Mouse (Mus musculus) neural tube, embryonic 13.5 days (tissue): ENCODE results near the gene 4930544D05Rik. TPM values are rescaled to one million over a fixed set of nuclear protein-coding genes. Genes with fewer than 3 reads are reported as not detected.

ENCODE experiments used
- ATAC-seq: fragments of 200-750 bp; cut with Nextera tagmentation; 2 replicates; pipeline ENCODE4 v1.8.0; 2017; ENCODE audit warnings: low read depth, mild to moderate bottlenecking, moderate TSS enrichment, moderate library complexity
- H3K27ac ChIP-seq: fragments of 300-500 bp; sonication (generic); replicated peaks from 2 replicates; pipeline ENCODE4 v1.5.1; 2015; ENCODE audit warnings: moderate library complexity, mild to moderate bottlenecking, inconsistent platforms
- H3K27me3 ChIP-seq: fragments of 300-500 bp; sonication (generic); 2 replicates; pipeline ENCODE4 v1.6.1; 2015; ENCODE audit warnings: mild to moderate bottlenecking, inconsistent platforms
- H3K36me3 ChIP-seq: fragments of 300-500 bp; sonication (generic); 2 replicates; pipeline ENCODE4 v1.6.1; 2015; ENCODE audit warnings: mild to moderate bottlenecking, inconsistent platforms
- H3K4me1 ChIP-seq: fragments of 300-500 bp; sonication (generic); replicated peaks from 2 replicates; pipeline ENCODE4 v1.6.1; 2015; ENCODE audit warnings: inconsistent platforms
- H3K4me2 ChIP-seq: fragments of 300-500 bp; sonication (generic); 2 replicates; pipeline ENCODE4 v1.6.1; 2015; ENCODE audit warnings: inconsistent platforms, mild to moderate bottlenecking, moderate library complexity
- H3K4me3 ChIP-seq: fragments of 300-500 bp; sonication (generic); 2 replicates; pipeline ENCODE4 v1.5.1; 2015; ENCODE audit warnings: mild to moderate bottlenecking, inconsistent platforms
- H3K9ac ChIP-seq: fragments of 300-500 bp; sonication (generic); 2 replicates; pipeline ENCODE4 v1.6.1; 2015; ENCODE audit warnings: moderate library complexity, mild to moderate bottlenecking, inconsistent platforms
- H3K9me3 ChIP-seq: fragments of 300-500 bp; sonication (generic); 2 replicates; pipeline ENCODE4 v1.6.1; 2016; ENCODE audit warnings: inconsistent platforms
- WGBS: fragments of 180-500 bp; shearing (Covaris S2); methylation state at CpG from one replicate; pipeline ENCODE4 v1.1.7; 2015; 5-methylcytosine and 5-hydroxymethylcytosine counted together
- polyA plus RNA-seq: library from polyadenylated mRNA; unstranded; fragments of >200 nt; fragmentation: Nextera tagmentation; extraction: Ambion mirVana; gene quantifications from 2 replicates; pipeline ENCODE4 v1.2.1, GENCODE M21; 2015

The 4930544D05Rik gene
- polyA plus RNA-seq, 1 experiment from 2014 or later, result not detected

- H3K36me3 ChIP-seq, result no peaks in the 10 kb centered on the region
- 59% methylated on average over 5 of the region's 5 CpGs for WGBS
- no peak overlapping the region for H3K4me2 ChIP-seq
- no peaks in the 10 kb centered on the region for H3K27me3 ChIP-seq
- no peaks in the 10 kb centered on the region for H3K4me1 ChIP-seq
- H3K9me3 ChIP-seq, result no peaks in the 10 kb centered on the region
- ATAC-seq, result no peak
- H3K4me3 ChIP-seq, result no peak overlapping the region
- no peak overlapping the region for H3K27ac ChIP-seq
- no peak overlapping the region for H3K9ac ChIP-seq
Observed at GRCm38 (mm10) chr11:70629557-70629956, 13.9 kb downstream of the 4930544D05Rik start.

- H3K9me3 ChIP-seq, result no peaks in the 10 kb centered on the region
- no peak overlapping the region for H3K27ac ChIP-seq
- H3K4me2 ChIP-seq, result no peak overlapping the region
- no peaks in the 10 kb centered on the region for H3K36me3 ChIP-seq
- no peaks in the 10 kb centered on the region for H3K4me1 ChIP-seq
- no peak for ATAC-seq
- no peaks in the 10 kb centered on the region for H3K27me3 ChIP-seq
- 71% methylated on average over 7 of the region's 7 CpGs for WGBS
- H3K9ac ChIP-seq, result no peak overlapping the region
- H3K4me3 ChIP-seq, result no peak overlapping the region
Observed at GRCm38 (mm10) chr11:70630129-70630528, 14.5 kb downstream of the 4930544D05Rik start.

DNA sequence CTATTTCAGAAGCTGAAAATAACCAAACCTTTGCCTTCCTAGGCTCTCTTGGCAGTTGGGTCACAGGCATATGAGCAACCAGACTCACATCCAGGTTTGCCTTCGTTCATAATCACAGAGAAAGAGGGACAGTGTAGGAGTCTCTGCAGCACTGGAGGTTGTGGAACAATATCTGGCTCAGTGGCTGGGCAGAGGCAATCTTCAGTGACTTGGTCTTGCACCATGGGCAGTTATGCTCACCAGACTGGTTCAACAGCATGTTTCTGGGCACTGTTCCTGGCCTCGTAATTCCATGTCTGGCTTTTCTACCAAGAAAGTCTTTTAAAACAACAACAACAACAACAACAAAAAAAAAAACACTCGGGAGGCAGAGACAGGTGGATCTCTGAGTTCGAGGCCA lies 20.0 kb downstream of the 4930544D05Rik start:
- Histone ChIP-seq H3K9me3 (no peaks in the 10 kb centered on the region), H3K4me1 (no peaks in the 10 kb centered on the region), H3K27ac (no peak overlapping the region), H3K9ac (no peak overlapping the region), H3K4me3 (no peak overlapping the region), H3K36me3 (no peaks in the 10 kb centered on the region), H3K27me3 (no peaks in the 10 kb centered on the region), H3K4me2 (no peak overlapping the region)
- ATAC-seq, result no peak
- 81% methylated on average over 4 of the region's 4 CpGs for WGBS

GRCm38 (mm10) chr11:70637764-70638163 lies 22.1 kb downstream of the 4930544D05Rik start:
- H3K27me3 ChIP-seq, result no peaks in the 10 kb centered on the region
- peaks cover 4% of the 10 kb centered on the region; the same call in 1 of the 2 replicates for H3K36me3 ChIP-seq
- no peaks in the 10 kb centered on the region for H3K9me3 ChIP-seq
- no peak overlapping the region for H3K9ac ChIP-seq
- no peak overlapping the region for H3K4me2 ChIP-seq
- ATAC-seq, result no peak
- 95% methylated on average over 1 of the region's 1 CpGs for WGBS
- H3K4me1 ChIP-seq, result no peaks in the 10 kb centered on the region
- no peak overlapping the region for H3K4me3 ChIP-seq
- no peak overlapping the region for H3K27ac ChIP-seq

DNA sequence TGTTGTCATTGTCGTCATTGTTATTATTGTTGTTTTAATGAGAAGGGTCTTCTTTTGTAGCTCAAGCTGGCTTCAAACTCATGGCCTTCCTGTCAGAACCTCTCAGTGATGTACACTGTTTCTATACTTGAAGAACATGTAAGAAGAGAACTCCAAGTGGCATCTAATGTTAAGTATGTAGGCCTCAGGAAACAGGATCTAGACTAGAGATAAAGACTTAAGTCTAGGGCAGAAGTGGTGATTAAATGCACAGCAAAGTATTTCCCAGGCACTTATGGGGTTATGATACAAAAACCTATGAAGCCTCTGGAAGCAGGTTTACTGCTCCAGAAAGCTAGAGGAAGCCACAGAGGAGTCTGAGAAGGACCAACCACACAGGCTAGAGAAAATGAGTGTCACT lies 22.6 kb downstream of the 4930544D05Rik start:
- H3K9ac ChIP-seq, result no peak overlapping the region
- peaks cover 9% of the 10 kb centered on the region; the same call in 1 of the 2 replicates for H3K36me3 ChIP-seq
- H3K27ac ChIP-seq, result no peak overlapping the region
- ATAC-seq, result no peak
- H3K4me1 ChIP-seq, result no peaks in the 10 kb centered on the region
- H3K4me3 ChIP-seq, result no peak overlapping the region
- no peaks in the 10 kb centered on the region for H3K27me3 ChIP-seq
- WGBS, result 91% methylated on average over 1 of the region's 1 CpGs
- H3K4me2 ChIP-seq, result no peak overlapping the region
- no peaks in the 10 kb centered on the region for H3K9me3 ChIP-seq

GRCm38 (mm10) chr11:70638714-70639278 lies 23.1 kb downstream of the 4930544D05Rik start, which contains the start of gene Gp1ba:
Gene Gp1ba, plus strand, starts transcription at chr11:70639122.
- H3K36me3 ChIP-seq, result peaks cover 14% of the 10 kb centered on the region
- H3K4me2 ChIP-seq, result no peak within 1 kb of the TSS
- H3K4me1 ChIP-seq, result no peaks in the 10 kb centered on the region
- WGBS, result 59% methylated on average over 5 of the region's 5 CpGs
- H3K27ac ChIP-seq, result no peak within 1 kb of the TSS
- H3K4me3 ChIP-seq, result no peak within 1 kb of the TSS
- no peak for ATAC-seq
- no peaks in the 10 kb centered on the region for H3K27me3 ChIP-seq
- H3K9ac ChIP-seq, result no peak within 1 kb of the TSS
- no peaks in the 10 kb centered on the region for H3K9me3 ChIP-seq

DNA sequence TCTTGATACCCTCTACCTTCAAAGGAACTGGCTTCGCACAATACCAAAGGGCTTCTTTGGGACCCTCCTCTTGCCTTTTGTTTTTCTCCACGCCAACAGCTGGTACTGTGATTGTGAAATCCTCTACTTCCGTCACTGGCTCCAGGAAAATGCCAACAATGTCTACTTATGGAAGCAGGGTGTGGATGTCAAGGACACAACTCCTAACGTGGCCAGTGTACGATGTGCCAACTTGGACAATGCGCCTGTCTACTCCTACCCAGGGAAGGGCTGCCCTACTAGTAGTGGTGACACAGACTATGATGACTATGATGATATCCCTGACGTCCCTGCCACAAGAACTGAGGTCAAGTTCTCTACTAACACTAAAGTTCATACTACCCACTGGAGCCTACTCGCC lies 24.3 kb downstream of the 4930544D05Rik start:
- Histone ChIP-seq H3K4me3 (no peak overlapping the region), H3K27ac (no peak overlapping the region), H3K27me3 (no peaks in the 10 kb centered on the region), H3K9ac (no peak overlapping the region), H3K4me2 (no peak overlapping the region), H3K4me1 (peaks cover under 1% of the 10 kb centered on the region; the same call in 1 of the 2 replicates), H3K9me3 (no peaks in the 10 kb centered on the region), H3K36me3 (peaks cover 26% of the 10 kb centered on the region)
- ATAC-seq, result no peak
- WGBS, result 89% methylated on average over 8 of the region's 8 CpGs

GRCm38 (mm10) chr11:70641241-70641640 lies 25.6 kb downstream of the 4930544D05Rik start:
- Histone ChIP-seq H3K4me3 (no peak overlapping the region), H3K9me3 (no peaks in the 10 kb centered on the region), H3K9ac (no peak overlapping the region), H3K36me3 (peaks cover 34% of the 10 kb centered on the region), H3K4me2 (no peak overlapping the region), H3K4me1 (peaks cover 13% of the 10 kb centered on the region), H3K27me3 (no peaks in the 10 kb centered on the region), H3K27ac (no peak overlapping the region)
- 85% methylated on average over 7 of the region's 7 CpGs for WGBS
- ATAC-seq, result no peak

DNA sequence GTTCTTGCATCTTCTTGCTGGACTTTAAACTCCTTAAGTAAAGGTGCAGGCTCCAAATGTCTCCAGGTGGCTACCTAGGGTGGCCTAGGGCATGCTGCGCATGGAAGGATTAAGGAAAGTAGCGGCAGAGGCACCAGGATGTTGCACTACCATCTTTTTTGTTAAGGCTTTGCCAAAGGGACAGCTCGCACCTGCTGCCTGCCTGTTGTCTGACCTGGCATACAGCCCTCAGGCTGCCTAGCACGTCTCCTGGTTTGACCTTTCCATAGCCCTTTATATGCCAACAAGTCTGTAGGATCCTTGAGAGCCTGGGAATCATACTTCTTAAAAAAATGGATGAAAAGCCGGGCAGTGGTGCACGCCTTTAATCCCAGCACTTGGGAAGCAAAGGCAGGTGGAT lies 27.4 kb downstream of the 4930544D05Rik start:
- Histone ChIP-seq H3K9me3 (no peaks in the 10 kb centered on the region), H3K4me1 (peaks cover 21% of the 10 kb centered on the region), H3K36me3 (peaks cover 34% of the 10 kb centered on the region), H3K4me2 (no peak overlapping the region), H3K27ac (no peak overlapping the region), H3K4me3 (no peak overlapping the region), H3K27me3 (no peaks in the 10 kb centered on the region), H3K9ac (no peak overlapping the region)
- ATAC-seq, result no peak
- 90% methylated on average over 6 of the region's 6 CpGs for WGBS

- Histone ChIP-seq H3K27ac (no peak overlapping the region), H3K9ac (0 out of 2 replicates have a peak overlapping the region, but pooled peaks have one; percentile 13), H3K36me3 (peaks cover 43% of the 10 kb centered on the region), H3K4me2 (no peak overlapping the region), H3K27me3 (no peaks in the 10 kb centered on the region), H3K9me3 (no peaks in the 10 kb centered on the region), H3K4me3 (no peak overlapping the region), H3K4me1 (peaks cover 34% of the 10 kb centered on the region)
- 98% methylated on average over 8 of the region's 8 CpGs for WGBS
- no peak for ATAC-seq
Observed at GRCm38 (mm10) chr11:70644564-70645103, 29.0 kb downstream of the 4930544D05Rik start.

DNA sequence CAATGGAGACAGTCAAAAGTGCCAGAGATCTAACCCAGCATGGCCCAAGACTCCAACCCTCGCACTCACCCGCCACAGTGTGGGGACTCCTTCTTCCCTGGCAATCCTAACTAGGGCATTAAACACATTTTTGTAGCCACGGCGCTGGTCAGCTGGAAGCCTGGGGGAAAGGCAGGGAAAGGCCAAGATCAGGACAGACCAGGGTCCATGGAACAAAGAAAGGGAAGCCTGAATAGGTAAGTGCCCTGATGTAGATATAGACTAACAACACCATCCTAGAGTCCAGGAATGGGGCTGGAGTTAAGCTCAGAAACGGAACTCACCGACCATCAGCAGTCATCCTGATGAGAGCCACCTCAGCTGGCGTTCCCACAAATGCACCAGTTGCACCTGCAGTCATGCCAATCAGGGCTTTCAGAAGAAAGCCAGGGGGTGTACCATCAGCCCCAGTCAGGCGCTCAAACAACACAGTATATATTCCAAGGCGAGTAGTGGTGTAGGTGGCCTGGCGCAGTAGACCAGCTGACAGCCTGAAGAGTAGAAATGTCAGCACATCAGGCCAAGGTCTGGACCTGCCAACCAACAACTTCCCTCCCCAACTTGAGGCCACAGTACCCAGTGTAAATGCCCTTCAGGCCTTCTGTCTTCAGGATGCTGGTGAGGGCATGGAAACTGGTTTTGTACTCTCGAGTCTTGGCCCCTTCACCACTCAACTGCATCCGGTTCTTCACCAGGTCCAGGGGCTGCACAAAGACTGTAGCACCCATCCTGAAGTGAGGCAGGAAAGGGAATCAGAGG lies 30.0 kb downstream of the 4930544D05Rik start:
- H3K9ac ChIP-seq, result peak overlapping the region; percentile 90
- 94% methylated on average over 12 of the region's 12 CpGs for WGBS
- peak overlapping the region; percentile 91; the same call in 1 of the 2 replicates for H3K27ac ChIP-seq
- peaks cover 37% of the 10 kb centered on the region for H3K4me1 ChIP-seq
- H3K9me3 ChIP-seq, result no peaks in the 10 kb centered on the region
- H3K27me3 ChIP-seq, result no peaks in the 10 kb centered on the region
- no peak for ATAC-seq
- H3K4me2 ChIP-seq, result peak overlapping the region; percentile 100
- H3K36me3 ChIP-seq, result peaks cover 53% of the 10 kb centered on the region
- H3K4me3 ChIP-seq, result peak overlapping the region; percentile 87

DNA sequence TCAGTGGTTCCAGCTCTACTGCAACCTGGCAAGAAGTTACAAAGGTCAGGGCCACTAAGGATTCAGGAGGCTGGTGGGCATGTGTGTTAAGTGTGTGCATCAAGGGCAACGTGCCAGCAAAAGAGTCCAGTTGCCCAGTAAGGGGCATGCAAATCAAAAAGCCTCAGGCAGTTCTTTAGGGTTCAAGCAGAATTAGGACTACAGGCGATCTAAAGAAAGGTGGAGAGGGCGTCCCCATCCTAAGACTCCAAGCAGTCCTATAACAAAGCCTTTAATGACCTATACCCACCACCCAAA lies 30.6 kb downstream of the 4930544D05Rik start:
- Histone ChIP-seq H3K9ac (peak overlapping the region; percentile 90), H3K9me3 (no peaks in the 10 kb centered on the region), H3K4me2 (peak overlapping the region; percentile 100), H3K4me3 (peak overlapping the region; percentile 87), H3K36me3 (peaks cover 59% of the 10 kb centered on the region), H3K27me3 (no peaks in the 10 kb centered on the region), H3K4me1 (peaks cover 42% of the 10 kb centered on the region), H3K27ac (peak overlapping the region; percentile 91)
- WGBS, result 16% methylated on average over 3 of the region's 3 CpGs
- ATAC-seq, result no peak
